Mouse (Mus musculus): ENCODE measurements around the gene U2af1.
"Not testable (repeated sequence)": the region's sequence is repeated elsewhere in the genome, so short reads cannot be mapped to it uniquely, and the experiment has no call there.

Gene U2af1

DNA sequence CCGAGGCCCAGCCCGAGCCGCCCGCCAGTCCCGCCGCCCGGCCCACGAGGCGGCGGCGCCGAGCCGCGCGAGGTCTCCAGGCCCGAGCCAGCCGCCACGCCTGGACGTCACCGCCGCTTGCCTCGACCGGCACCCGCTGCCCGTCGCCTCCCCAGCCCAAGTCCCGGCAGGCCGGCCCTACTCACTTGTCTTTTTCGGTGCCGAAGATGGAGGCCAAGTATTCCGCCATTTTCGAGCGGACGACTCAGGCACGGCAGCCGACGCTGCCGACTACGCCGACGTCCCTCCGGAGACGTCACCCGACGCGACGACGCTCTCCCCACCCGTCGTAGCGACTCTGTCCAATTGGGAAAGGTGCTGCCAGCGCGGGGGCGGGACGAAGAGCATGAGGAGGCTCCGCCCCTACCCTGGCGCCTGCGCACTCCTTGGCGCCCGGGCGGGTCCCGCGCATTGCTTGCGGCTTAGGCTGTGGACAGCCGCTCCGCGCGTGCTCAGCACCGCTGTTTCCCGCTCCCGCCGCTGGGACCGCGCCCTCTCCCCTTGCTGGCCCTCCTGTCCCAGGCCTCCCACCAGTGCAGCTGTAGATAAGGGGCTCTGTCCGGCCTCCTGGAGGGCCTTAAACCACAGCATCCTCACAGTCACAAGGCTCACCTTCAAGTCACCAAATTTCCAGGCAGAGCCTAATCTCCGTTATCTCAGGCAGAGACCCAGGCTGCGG is at the start of gene U2af1:
Gene U2af1, minus strand, starts transcription at position 425 of the 718 bp plus-strand sequence.
- peak; percentile 95 to 99 for DNase-seq

DNA sequence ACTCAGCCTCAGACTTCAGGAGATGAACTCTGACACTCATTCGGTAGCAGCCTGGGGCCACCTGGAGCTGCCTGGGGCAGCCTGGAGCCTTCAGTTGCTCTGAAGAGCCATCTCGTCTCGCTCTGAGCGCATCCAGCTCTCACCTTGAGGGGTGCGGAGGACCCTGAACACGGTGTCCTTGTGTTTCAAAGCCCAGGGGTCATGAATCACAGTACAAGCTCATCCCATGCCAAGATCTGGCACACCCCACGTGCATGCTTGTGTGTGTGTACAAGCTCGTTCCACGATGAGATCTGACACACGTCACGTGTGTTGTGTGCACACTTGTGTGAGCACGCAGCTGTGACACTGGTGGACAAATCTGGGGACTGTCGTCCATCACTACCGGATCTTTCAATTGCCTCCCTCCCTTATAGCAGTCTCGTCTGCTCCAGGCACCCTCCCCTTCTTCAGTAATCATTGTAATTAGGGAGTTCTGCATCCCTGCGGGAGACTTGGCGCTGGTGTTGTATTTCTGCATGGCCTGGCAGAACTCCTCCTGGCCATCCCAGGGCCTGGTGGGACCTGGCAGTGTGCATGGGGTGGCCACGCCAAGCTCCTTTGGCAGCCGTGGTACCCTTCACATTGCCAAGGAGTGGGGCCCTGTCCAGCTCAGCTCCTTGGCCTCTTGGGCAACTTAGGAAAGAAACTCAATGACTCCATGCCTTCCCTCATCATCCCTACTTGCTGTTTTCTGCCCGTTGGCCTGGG is 46.8 kb upstream of the U2af1 start:
- DNase-seq = no peak

DNA sequence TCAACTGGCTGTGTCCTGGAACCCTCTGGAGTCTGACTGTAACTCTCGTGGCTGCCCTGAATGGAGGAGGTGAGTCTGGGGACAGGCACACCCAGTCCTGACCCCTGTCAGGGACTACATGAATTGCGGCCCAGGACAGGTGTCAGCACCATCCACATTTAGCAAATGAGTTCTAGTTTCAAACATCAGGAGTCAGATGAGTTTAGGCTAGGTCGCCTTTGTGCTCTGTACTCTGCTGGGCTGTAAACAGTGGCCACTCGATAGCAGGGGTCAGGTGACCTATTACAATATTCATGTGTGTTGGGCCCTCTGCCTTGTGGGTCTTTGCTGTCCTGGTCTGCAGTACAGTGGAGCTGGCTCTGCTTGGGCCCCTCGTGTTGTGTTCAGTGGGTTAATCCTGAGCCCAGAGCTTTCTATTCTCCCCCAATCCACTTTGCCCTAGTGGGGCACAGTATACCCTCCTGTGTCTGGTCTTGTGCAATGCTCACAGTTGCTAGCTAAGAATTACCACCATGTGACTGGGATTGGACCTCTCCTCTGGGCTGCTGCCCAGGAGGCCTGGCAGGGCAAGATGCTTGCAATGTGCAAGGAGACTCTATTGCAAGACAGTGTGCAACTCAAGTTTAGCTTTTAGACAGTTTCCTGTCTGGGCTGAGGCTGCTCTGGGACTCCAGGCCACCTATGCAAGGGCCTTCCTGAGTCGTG is 44.7 kb upstream of the U2af1 start:
- no peak for DNase-seq

DNA sequence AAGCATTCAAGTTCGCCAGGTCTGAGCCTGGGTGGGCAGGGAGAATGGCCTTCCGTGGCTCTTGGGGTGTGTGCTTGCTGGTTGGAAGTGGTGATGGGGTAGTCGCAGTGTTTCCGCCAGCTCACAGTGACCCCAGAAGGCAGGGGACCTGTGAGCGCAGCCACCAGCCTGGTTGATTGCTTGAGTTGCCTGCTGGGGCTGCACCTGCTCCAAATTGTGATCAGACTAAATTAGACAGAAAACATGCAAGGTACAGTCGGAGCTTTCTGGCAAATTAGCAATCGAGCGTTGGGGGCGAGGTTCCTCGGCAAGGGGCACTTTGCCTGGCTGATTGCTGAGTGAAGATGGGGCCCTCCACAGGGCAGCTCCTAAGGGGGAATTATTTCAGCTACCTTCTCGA is 39.7 kb upstream of the U2af1 start:
- DNase-seq = no peak

DNA sequence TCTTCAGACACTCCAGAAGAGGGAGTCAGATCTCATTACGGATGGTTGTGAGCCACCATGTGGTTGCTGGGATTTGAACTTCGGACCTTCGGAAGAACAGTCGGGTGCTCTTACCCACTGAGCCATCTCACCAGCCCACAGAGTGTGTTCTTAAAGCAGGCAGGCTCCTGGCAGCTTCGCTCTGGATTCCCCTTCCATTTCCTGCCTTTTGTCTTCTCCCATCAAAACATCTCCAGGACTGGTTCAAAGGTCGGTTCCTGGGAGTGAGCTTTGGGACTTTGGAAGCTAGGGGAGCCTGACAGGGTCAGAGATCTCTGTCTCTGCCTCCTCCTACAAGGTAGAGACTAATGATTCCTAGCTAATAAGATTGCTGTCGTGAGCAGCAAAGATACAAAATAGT is 36.7 kb upstream of the U2af1 start:
- DNase-seq = not testable (repeated sequence)

DNA sequence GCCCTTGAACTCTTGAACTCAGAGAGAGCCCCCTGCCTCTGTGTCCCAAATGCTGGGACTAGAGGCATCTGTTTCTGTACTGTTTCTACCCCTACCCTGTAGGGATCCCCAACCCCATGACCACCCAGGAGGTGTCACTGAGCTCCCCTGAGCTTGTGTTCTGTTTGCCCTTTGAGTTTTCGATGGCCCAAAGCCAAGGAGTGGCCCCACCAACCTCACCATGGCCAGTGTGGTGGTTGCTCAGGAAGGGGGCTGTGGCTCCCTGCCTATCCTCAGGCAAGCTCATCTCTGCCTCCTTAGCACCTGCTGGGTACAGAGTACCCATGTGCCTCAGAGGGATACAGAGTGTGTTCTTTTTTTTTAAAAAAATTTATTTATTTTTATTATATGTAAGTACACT is 36.3 kb upstream of the U2af1 start:
- DNase-seq = no peak

DNA sequence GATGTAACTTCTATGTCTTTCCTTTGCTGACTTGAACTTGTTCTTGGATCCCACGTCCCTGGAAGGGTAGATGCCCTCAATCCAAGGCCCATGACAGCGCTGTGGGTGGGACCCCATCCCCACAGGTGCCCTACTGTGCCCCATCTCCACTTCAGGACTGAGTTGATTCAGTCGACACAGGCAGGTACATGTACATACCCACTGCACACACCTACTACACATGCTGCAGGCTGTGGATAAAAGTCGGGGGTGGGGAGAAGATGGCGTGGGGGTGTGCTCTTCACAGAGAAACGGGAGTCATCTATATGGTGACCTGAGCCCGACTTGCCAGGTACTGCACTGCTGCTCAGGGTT is 35.3 kb upstream of the U2af1 start:
- DNase-seq = no peak

DNA sequence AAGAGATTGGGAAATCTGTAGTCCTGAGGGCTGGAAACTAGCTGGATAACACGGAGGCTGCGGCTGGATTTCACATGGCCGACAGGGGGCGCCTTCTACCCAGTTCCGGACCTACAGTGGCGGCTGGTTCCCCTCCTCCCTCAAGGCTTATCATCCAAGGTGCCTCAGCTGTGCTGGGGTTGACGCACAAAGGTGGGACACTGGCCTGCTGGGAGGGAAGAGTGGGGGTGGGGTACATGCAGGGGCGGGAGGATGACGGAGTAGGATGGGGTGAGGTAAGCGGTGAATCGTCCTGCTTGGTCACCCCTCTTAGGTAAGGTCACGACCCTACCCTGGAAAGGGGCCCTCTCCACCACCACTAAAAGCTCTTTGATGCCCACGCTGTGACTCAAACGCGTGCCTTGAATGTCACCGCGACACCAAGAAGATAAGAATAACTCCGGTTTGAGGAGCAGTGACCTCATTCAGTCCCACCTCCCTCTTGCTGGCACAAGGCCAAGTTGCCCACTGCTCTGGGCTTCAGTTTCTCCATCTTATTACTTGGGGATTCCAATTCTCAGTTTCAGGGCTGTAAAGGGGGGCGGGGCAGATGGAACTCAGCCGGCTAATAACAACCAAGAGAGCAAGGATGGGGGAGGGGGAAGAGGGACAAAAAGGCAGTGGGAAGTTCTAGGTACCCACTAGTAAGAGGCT is 34.8 kb upstream of the U2af1 start:
- peak; percentile 66 to 82 for DNase-seq

DNA sequence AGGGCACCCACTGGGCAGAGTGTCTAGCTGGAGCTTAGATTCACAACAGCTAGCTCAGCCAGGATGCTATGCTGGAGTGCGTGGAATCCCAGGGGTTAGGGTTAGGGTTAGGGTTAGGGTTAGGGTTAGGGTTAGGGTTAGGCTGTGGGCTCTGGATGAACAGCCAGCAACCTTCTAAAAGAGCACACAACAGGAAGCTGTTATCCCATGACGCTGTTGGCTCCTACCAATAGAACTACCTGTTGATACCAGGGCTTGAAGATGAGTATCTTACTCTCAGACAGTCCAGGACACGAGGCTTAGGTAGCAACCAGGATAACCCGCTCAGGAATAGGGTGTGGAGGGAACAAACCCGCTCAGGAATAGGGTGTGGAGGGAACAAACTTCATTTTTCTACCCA is 34.2 kb upstream of the U2af1 start:
- DNase-seq = no peak

DNA sequence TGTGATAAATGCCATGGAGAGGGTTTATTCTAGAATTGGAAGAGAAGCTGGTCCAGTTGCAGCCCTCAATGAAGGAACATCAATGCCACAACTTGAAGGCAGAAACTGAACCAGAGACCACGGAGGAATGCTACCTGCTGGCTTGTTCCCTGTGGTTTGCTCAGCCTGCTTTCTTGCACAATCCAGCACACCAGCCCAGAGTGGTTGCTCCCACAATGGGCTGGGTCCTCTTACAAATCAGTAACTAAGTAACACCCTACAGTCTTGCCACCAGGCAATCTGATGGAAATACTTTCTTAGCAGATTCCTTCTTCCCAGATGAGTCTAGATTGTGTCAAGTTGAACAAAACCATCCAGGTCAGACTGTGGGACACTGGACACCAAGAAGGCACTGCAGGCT is 30.9 kb upstream of the U2af1 start:
- no peak for DNase-seq

DNA sequence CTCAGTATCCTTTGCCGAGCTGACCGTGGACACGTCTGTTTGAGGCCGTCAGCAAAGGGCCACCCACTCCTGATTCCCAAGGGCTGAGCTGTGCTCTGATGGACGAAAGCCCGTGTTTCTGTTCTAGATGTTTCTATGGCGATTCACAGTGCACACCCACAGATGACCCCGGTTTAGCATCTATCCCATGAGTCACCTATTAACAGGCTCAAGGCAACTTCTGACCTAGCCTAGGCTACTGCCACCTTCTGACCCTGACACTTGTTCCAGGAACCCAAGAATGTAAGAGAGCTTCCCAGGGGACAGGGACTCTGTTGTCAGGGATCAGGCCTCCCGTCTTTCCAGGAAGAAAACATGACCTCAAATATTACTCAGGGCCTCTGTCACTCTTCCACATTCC is 29.4 kb upstream of the U2af1 start:
- no peak for DNase-seq

DNA sequence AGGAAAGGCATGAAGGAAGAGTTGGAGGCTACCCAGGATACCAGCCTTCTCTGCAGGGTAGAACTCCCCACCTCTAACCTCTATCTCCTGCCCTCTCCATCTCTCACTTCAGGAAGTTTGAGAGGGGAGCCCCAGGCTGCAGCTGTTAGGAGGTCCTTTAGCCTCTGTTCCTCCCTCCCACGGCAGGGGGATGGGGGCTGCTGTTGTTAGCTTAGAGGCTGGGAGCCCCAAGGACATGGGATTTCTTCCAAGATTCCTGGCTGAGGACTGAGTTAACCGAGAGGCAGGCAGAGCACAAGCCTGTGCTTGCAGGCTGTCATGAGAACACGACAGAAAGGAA is 27.5 kb upstream of the U2af1 start:
- no peak for DNase-seq

DNA sequence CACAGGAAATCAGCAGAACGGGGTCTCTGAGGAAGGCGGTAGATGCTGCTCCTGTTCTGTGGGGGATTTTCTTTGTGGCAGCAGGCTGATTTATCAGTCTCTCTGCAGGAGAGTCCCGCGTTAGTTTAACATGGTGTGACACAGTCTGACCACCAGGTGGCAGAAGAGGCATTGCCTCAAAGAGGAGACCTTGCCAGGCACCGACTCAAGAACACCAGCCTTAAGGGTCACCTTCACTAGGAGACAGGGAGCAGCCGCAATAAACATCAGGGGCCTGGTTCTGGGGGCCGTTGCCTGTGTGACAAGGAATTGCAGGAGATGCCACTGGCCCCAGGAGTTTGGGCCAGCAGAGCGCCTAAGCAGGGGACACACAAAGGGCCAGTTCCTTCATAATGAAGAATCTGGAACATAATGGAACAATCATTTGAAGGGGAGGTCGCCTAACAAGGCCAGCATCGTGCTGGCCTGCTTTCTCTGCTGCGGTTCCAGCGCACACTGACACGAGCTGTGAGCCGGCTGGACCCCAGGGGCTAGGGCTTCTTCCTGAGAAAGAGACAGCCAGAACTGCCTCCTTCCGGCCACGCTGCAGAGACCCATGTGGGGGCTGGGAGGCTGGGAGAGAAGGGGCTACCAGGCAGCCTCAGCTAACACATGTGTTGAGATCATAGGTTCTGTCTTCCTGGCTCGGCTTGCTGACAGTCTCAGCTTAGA is 27.0 kb upstream of the U2af1 start:
- DNase-seq = peak; percentile 61 to 72

DNA sequence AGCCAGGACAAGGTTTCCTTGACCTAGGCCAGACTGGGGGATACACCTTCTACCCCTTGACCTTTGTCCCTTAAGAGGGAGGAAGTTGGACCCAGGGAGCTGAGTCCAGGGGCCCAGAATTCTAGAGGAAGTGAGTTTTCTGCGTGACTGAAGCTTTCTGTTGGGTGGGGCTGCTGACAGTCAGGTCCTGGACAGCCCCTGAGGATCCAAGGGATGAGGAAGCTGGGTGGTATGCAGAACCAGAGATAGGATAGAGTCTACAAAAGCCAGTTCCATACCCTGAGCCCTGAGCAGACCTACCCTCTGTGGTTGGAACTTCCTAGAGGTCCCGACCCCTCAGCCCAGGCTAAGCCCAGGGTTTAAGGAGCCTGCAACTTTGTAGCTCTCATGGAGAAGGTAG is 21.8 kb upstream of the U2af1 start:
- no peak for DNase-seq

DNA sequence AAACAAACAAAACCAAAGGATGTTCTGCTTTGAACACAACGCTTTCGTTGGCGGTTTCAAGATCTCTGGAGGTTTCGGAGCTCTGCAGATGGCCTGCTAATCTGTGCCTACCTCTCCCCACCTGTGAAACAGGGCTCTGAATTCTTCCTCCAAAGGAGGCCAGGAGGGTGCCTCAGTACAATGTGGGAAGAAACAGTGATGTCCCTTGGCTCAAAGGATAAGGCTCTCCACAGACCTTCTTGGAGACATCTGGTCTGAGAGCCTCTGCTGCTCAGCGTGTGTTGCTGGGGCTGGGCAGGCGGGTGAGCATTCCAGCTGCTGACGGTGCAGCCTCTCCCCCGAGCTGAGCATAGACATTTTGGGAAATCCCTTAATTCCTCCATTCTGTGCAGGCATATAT is 18.8 kb upstream of the U2af1 start, which contains the start of gene Cryaa:
Gene Cryaa, plus strand, starts transcription at position 301 of the 400 bp plus-strand sequence.
- no peak for DNase-seq

DNA sequence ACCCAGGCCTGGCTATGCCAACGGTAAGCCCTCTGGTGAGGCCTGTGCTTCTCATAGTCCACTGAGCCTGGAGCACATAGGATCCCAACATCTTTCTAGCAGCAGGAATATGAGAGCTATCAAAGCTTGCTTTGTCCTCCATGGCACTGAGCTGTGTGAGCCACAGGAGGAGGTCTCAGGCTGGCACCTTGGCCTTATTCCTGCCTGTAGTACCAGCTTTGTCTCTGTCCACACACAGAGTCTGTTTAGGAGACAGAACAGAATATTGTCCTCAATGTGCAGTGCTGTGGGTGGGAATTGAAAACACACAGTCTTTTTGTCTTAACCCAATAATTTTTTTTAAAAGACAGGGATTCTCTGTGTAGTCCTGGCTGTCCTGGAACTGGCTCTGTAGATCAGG is 15.7 kb upstream of the U2af1 start:
- DNase-seq = no peak

DNA sequence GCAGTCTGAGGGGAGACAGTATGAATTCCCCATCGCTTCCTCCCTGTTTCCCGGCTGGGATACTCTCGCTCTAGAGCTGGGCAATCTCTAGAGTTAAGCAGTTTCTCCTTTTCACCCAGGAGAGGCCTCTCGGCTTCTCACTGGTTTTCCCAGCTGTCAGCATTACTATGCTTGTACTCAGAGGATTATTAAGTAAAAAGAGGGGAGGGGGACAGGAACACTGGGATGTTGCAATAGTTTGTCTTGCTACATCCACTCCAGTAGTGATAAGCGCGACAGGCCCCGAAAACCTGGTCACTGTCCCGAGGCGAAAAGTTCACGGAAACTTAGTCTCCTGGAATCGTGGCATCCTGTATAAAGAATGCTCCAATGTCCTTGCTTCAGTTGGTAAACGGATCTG is 13.6 kb upstream of the U2af1 start:
- no peak for DNase-seq

DNA sequence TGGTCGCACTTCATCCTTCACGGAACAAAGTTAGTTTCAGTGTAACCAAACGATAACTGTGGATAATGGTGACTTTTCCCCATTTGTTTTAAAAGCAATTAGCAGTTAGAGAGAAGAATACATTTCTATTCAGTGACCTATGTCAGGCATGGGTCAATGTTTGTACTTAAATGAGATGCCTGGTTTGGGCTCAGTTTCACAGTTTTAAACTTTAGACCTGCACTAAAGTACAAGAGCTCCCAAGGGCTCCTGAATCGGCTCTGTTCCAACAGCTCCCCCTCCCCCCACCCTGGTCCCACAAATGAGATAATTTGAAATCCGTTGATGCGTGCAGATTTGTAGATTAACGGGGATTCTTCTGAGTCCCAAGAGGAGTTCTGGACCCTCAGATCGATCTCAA is 13.0 kb upstream of the U2af1 start:
- no peak for DNase-seq

DNA sequence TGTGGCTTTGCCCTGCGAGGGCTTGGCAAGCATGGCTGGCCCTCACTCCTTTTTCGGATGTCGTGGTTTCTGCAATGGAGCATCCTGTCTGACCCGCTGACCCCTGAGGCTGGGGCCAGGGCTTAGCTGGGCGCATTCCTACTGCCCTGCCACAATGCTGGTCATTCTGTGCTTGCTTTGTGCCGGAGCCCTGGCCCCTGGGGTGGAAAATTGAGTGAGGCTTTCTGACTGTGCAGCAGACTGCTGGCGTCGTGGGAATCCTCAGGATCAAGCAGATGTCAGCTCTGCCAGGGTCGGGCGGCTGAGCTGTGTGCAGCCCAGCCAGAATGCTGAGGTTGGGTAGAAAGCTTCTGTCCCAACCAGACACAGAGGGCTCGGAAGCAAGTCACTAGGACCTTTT is 11.5 kb upstream of the U2af1 start:
- DNase-seq = no peak

DNA sequence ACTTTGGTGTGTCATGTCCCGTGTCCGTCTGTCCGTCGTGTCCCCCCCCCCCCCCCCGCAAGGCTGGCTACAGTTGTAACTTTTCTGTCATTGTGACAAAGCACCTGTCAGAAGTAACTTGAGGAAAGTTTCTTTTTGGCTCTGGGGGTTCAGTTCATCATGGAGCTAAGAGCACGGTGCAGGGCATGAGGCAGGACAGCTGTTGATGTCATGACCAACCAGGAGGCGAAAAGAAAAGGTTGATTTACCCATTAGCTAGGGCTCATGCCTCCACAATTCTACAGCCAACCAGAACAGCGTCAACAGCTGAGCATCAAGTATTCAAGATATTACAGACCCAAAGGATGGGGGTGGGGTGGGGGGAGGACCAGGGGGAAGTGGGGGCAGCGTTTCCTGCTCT is 9.6 kb upstream of the U2af1 start:
- no peak for DNase-seq

DNA sequence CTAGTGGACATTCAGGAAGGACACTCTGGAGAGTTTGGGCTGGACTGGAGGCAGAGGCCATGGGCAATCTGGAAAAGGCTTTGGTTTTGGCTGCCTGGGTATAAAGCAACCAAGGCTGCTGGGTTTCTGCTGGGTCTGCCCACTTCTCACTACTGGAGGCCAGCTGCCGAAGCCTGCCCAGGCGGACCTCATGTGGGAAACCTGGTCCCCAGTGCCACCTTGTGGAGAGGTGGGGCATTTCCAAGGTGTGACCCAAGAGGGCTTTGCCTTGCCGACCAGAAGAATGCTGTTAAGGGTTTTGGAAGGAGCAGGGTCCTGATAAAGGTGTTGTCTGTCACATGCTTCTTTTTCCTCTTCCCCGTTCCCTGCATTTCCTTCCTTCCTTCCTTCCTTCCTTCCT is 6.1 kb upstream of the U2af1 start:
- peak; percentile 67 to 81 for DNase-seq

DNA sequence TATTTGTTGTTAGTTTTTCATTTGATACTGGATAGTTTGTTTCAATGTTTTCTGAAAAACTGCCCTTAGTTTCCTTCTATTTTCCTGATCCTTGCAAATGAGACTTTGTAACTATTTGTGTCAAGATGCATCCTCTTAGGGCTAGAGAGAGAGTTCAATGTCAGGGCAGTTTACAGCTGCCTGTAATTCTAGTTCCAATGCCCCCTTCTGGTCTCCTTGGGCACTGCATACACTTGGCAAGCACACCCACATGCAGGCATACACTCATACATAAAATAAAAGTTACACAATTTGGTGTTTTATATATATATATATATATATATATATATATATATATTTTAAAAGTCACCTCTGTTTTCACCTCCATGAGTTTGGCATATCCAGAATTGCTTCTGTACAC is 4.2 kb upstream of the U2af1 start:
- no peak for DNase-seq

Data from spleen, adult 18-20 months (tissue).